Mouse (Mus musculus): ENCODE results near the gene Folr1. TPM values are rescaled to one million over a fixed set of nuclear protein-coding genes. Genes with fewer than 3 reads are reported as not detected.

Folr1 gene
- polyA plus RNA-seq, 1 experiment from 2014 or later, result 0.41 TPM

GRCm38 (mm10) chr7:101896104-101897066 lies 25.8 kb upstream of the Folr1 start:
- H3K4me1 ChIP-seq (replicated peaks), result peaks cover 20% of the 10 kb centered on the region
- H3K9me3 ChIP-seq (replicated peaks), result no peaks in the 10 kb centered on the region
- H3K27ac ChIP-seq, result peak overlapping the region; percentile 89
- H3K4me2 ChIP-seq, result peak overlapping the region; percentile 83
- H3K9ac ChIP-seq, result peak overlapping the region; percentile 82
- no peaks in the 10 kb centered on the region for H3K27me3 ChIP-seq
- peak; percentile 97 for ATAC-seq (ENCODE audit: low read depth)
- DNase-seq, result peak; percentile 98
- H3K4me3 ChIP-seq (replicated peaks), result peak overlapping the region; percentile 67
- under 1% methylated on average over 57 of the region's 57 CpGs for WGBS (ENCODE audit: insufficient replicate concordance)
- H3K36me3 ChIP-seq, result peaks cover 28% of the 10 kb centered on the region

- 0 out of 2 replicates have a peak, but pooled peaks have one; percentile 0 for ATAC-seq (ENCODE audit: low read depth)
- WGBS (ENCODE audit: insufficient replicate concordance), result 39% methylated on average over 9 of the region's 9 CpGs
- peaks cover 20% of the 10 kb centered on the region for H3K4me1 ChIP-seq (replicated peaks)
Measured at GRCm38 (mm10) chr7:101895695-101896094, 25.1 kb upstream of the Folr1 start.

GRCm38 (mm10) chr7:101888460-101888859 lies 17.9 kb upstream of the Folr1 start:
- no peak for DNase-seq
- Histone ChIP-seq H3K4me3 (replicated peaks) (no peak overlapping the region), H3K4me2 (no peak overlapping the region), H3K9me3 (replicated peaks) (no peaks in the 10 kb centered on the region), H3K4me1 (replicated peaks) (no peaks in the 10 kb centered on the region), H3K27me3 (no peaks in the 10 kb centered on the region), H3K36me3 (no peaks in the 10 kb centered on the region), H3K9ac (no peak overlapping the region), H3K27ac (no peak overlapping the region)
- WGBS (ENCODE audit: insufficient replicate concordance), result 69% methylated on average over 4 of the region's 4 CpGs
- ATAC-seq (ENCODE audit: low read depth), result no peak

More at GRCm38 (mm10) chr7:101895695-101896094, 25.1 kb upstream of the Folr1 start:
- H3K36me3 ChIP-seq, result peaks cover 22% of the 10 kb centered on the region
- H3K9me3 ChIP-seq (replicated peaks), result no peaks in the 10 kb centered on the region
- peak overlapping the region; percentile 83 for H3K4me2 ChIP-seq
- H3K27ac ChIP-seq, result peak overlapping the region; percentile 61
- no peaks in the 10 kb centered on the region for H3K27me3 ChIP-seq
- peak overlapping the region; percentile 67 for H3K4me3 ChIP-seq (replicated peaks)
- peak overlapping the region; percentile 66 for H3K9ac ChIP-seq
- no peak for DNase-seq

GRCm38 (mm10) chr7:101886274-101886673 lies 15.7 kb upstream of the Folr1 start:
- Histone ChIP-seq H3K4me2 (no peak overlapping the region), H3K36me3 (no peaks in the 10 kb centered on the region), H3K9ac (no peak overlapping the region), H3K27me3 (no peaks in the 10 kb centered on the region), H3K9me3 (replicated peaks) (no peaks in the 10 kb centered on the region), H3K4me3 (replicated peaks) (no peak overlapping the region), H3K4me1 (replicated peaks) (no peaks in the 10 kb centered on the region; the same call in 1 of the 2 replicates), H3K27ac (no peak overlapping the region)
- ATAC-seq (ENCODE audit: low read depth), result no peak
- WGBS (ENCODE audit: insufficient replicate concordance), result 67% methylated on average over 6 of the region's 6 CpGs
- no peak for DNase-seq

- DNase-seq (no peak), ATAC-seq (ENCODE audit: low read depth) (no peak)
- H3K4me1 ChIP-seq (replicated peaks), result no peaks in the 10 kb centered on the region; the same call in 1 of the 2 replicates
- no peaks in the 10 kb centered on the region for H3K27me3 ChIP-seq
- 92% methylated on average over 4 of the region's 4 CpGs for WGBS (ENCODE audit: insufficient replicate concordance)
- H3K4me2 ChIP-seq, result no peak overlapping the region
- H3K36me3 ChIP-seq, result no peaks in the 10 kb centered on the region
- no peak overlapping the region for H3K4me3 ChIP-seq (replicated peaks)
- H3K27ac ChIP-seq, result no peak overlapping the region
- no peaks in the 10 kb centered on the region for H3K9me3 ChIP-seq (replicated peaks)
- no peak overlapping the region for H3K9ac ChIP-seq
Measured at GRCm38 (mm10) chr7:101884160-101884559, 13.6 kb upstream of the Folr1 start.

GRCm38 (mm10) chr7:101882413-101883154 lies 12.0 kb upstream of the Folr1 start:
- no peaks in the 10 kb centered on the region; the same call in 1 of the 2 replicates for H3K4me1 ChIP-seq (replicated peaks)
- no peak overlapping the region for H3K4me2 ChIP-seq
- ATAC-seq (ENCODE audit: low read depth) (peak; percentile 55; the same call in 1 of the 2 replicates), DNase-seq (no peak)
- H3K9me3 ChIP-seq (replicated peaks), result no peaks in the 10 kb centered on the region
- no peaks in the 10 kb centered on the region for H3K36me3 ChIP-seq
- H3K27me3 ChIP-seq, result no peaks in the 10 kb centered on the region
- H3K27ac ChIP-seq, result no peak overlapping the region
- no peak overlapping the region for H3K9ac ChIP-seq
- 58% methylated on average over 9 of the region's 9 CpGs for WGBS (ENCODE audit: insufficient replicate concordance)
- H3K4me3 ChIP-seq (replicated peaks), result no peak overlapping the region

GRCm38 (mm10) chr7:101880855-101881254 lies 10.3 kb upstream of the Folr1 start:
- Histone ChIP-seq H3K4me3 (replicated peaks) (no peak overlapping the region), H3K27me3 (no peaks in the 10 kb centered on the region), H3K4me1 (replicated peaks) (no peaks in the 10 kb centered on the region; the same call in 1 of the 2 replicates), H3K9ac (no peak overlapping the region), H3K27ac (no peak overlapping the region), H3K36me3 (no peaks in the 10 kb centered on the region), H3K9me3 (replicated peaks) (no peaks in the 10 kb centered on the region), H3K4me2 (no peak overlapping the region)
- ATAC-seq (ENCODE audit: low read depth) (no peak), DNase-seq (no peak)
- 42% methylated on average over 4 of the region's 4 CpGs for WGBS (ENCODE audit: insufficient replicate concordance)

- H3K9me3 ChIP-seq (replicated peaks), result no peaks in the 10 kb centered on the region
- 66% methylated on average over 1 of the region's 1 CpGs for WGBS (ENCODE audit: insufficient replicate concordance)
- H3K27me3 ChIP-seq, result no peaks in the 10 kb centered on the region
- no peaks in the 10 kb centered on the region for H3K36me3 ChIP-seq
- ATAC-seq (ENCODE audit: low read depth) (no peak), DNase-seq (no peak)
- H3K9ac ChIP-seq, result no peak overlapping the region
- peaks cover 4% of the 10 kb centered on the region; the same call in 1 of the 2 replicates for H3K4me1 ChIP-seq (replicated peaks)
- no peak overlapping the region for H3K27ac ChIP-seq
- no peak overlapping the region for H3K4me2 ChIP-seq
- no peak overlapping the region for H3K4me3 ChIP-seq (replicated peaks)
Measured at GRCm38 (mm10) chr7:101875978-101876377, 5.4 kb upstream of the Folr1 start.

- DNase-seq, result no peak
- no peak for ATAC-seq (ENCODE audit: low read depth)
Measured at GRCm38 (mm10) chr7:101871296-101871695, 708 bp upstream of the Folr1 start.

GRCm38 (mm10) chr7:101869163-101869500 lies 1.5 kb downstream of the Folr1 start:
- ATAC-seq (ENCODE audit: low read depth) (no peak), DNase-seq (no peak)
- Histone ChIP-seq H3K27ac (no peak overlapping the region), H3K9me3 (replicated peaks) (no peaks in the 10 kb centered on the region), H3K4me3 (replicated peaks) (no peak overlapping the region), H3K27me3 (no peaks in the 10 kb centered on the region), H3K4me2 (no peak overlapping the region), H3K4me1 (replicated peaks) (peaks cover 4% of the 10 kb centered on the region; the same call in 1 of the 2 replicates), H3K36me3 (no peaks in the 10 kb centered on the region), H3K9ac (no peak overlapping the region)
- WGBS (ENCODE audit: insufficient replicate concordance), result 68% methylated on average over 7 of the region's 7 CpGs

More at GRCm38 (mm10) chr7:101871296-101871695, 708 bp upstream of the Folr1 start:
- Histone ChIP-seq H3K9me3 (replicated peaks) (no peaks in the 10 kb centered on the region), H3K9ac (no peak overlapping the region), H3K27ac (no peak overlapping the region), H3K4me1 (replicated peaks) (peaks cover 4% of the 10 kb centered on the region; the same call in 1 of the 2 replicates), H3K4me2 (no peak overlapping the region), H3K36me3 (no peaks in the 10 kb centered on the region), H3K4me3 (replicated peaks) (no peak overlapping the region), H3K27me3 (no peaks in the 10 kb centered on the region)
- WGBS (ENCODE audit: insufficient replicate concordance), result 65% methylated on average over 3 of the region's 3 CpGs

Measured in liver, embryonic 13.5 days (tissue).